In the genomic region with DNA sequence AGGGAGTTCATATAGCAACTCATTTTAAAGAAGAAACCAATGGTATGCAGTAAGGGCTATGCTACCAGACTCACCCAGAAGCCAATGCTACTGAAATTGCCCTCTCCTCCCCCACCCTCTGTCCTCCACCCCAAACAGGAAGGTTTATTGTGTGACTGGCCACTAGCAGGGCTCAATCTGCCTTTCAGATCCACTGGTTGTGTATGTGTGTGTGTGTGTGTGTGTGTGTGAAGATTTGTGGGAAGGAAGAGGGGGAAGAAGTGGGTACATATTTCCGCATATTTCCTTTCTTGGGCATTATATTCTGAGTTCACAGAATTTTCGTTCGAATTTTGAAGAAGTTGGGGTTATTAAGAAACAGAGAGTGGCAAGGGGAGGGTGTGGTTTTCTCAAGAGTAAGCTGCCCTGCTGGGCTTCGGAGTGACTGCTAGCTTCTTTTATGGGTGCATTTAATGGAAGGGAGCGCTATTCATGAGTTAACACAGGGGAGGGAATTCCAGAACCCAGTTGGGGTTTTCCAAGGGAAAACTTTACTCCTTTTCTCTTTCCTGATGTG, we compare ENCODE assay signal across 10 mouse cellular contexts.
DNase-seq lines count a peak whose midpoint lies in the region; ATAC-seq and TF ChIP-seq lines count a peak whose summit lies in the region.
"Had no signal": no experiment of that assay in that cellular context is flagged by ENCODE, and none has a peak within 500 bp of the region (broad histone marks: within the 10 kb centered on the region; RNA-seq: fewer than 3 reads in every experiment).

No protein-coding gene starts in this region.

- TF ChIP-seq POLR2A in liver, adult 2 months (IDR thresholded peaks at IDR 0.05; ENCODE audit: extremely low read depth, insufficient read depth, low read length) = no peak

- DNase-seq in forebrain, embryonic 10.5 days (ENCODE audit: extremely low spot score, low spot score) = no peak
- peak; percentile 28 for DNase-seq in liver, adult 2 months (ENCODE audit: extremely low read depth, low read depth, low spot score)
- no peak for DNase-seq in liver, embryonic 11.5 days (ENCODE audit: low spot score)
- no peak for DNase-seq in limb, embryonic 10.5 days (ENCODE audit: low spot score)
- DNase-seq in ovary, adult 18-20 months (ENCODE audit: low spot score) = no peak
- DNase-seq in thymus, postnatal 4 days = no peak
- DNase-seq: midbrain, embryonic 14.5 days had no signal

- H3K27me3 ChIP-seq in forebrain, embryonic 10.5 days (ENCODE audit: poor library complexity, severe bottlenecking) = no peaks in the 10 kb centered on the region
- no peaks in the 10 kb centered on the region for H3K27me3 ChIP-seq in forebrain, embryonic 12.5 days
- H3K27me3 ChIP-seq in liver, adult 2 months (ENCODE audit: control insufficient read depth, insufficient read depth, low read length) = no peaks in the 10 kb centered on the region
- H3K27me3 ChIP-seq in liver, embryonic 11.5 days (replicated peaks; ENCODE audit: control insufficient read depth, insufficient read depth, low read length) = no peaks in the 10 kb centered on the region
- H3K27me3 ChIP-seq in limb, embryonic 10.5 days (ENCODE audit: low read depth, poor library complexity, severe bottlenecking) = no peaks in the 10 kb centered on the region

- H3K27ac ChIP-seq in forebrain, embryonic 10.5 days = peak overlapping the region; percentile 67
- no peak overlapping the region for H3K27ac ChIP-seq in forebrain, embryonic 12.5 days
- no peak overlapping the region for H3K27ac ChIP-seq in liver, adult 2 months (replicated peaks; ENCODE audit: insufficient read depth, low read depth, low read length)
- no peak overlapping the region for H3K27ac ChIP-seq in liver, embryonic 11.5 days (ENCODE audit: low read depth, low read length)
- peak overlapping the region; percentile 53 for H3K27ac ChIP-seq in limb, embryonic 10.5 days

- ATAC-seq in forebrain, embryonic 12.5 days (ENCODE audit: low FRiP score) = no peak
- ATAC-seq in liver, embryonic 11.5 days (replicated peaks; ENCODE audit: low FRiP score) = no peak
- peak; percentile 64 for ATAC-seq in monocyte, adult 5-6 weeks (replicated peaks; ENCODE audit: insufficient number of reproducible peaks, low FRiP score, low TSS enrichment, poor library complexity, severe bottlenecking)

- no peak overlapping the region for H3K9ac ChIP-seq in forebrain, embryonic 12.5 days
- no peak overlapping the region for H3K9ac ChIP-seq in liver, adult 2 months (ENCODE audit: low read depth, low read length)
- no peak overlapping the region for H3K9ac ChIP-seq in liver, embryonic 11.5 days (ENCODE audit: low read depth, low read length)

- no peaks in the 10 kb centered on the region for H3K36me3 ChIP-seq in forebrain, embryonic 10.5 days (replicated peaks)
- no peaks in the 10 kb centered on the region for H3K36me3 ChIP-seq in forebrain, embryonic 12.5 days (replicated peaks)
- H3K36me3 ChIP-seq in liver, adult 2 months (ENCODE audit: control insufficient read depth, insufficient read depth, low read length) = no peaks in the 10 kb centered on the region
- H3K36me3 ChIP-seq in liver, embryonic 11.5 days (ENCODE audit: control insufficient read depth, insufficient read depth, low read length) = no peaks in the 10 kb centered on the region
- H3K36me3 ChIP-seq in limb, embryonic 10.5 days = no peaks in the 10 kb centered on the region
- H3K36me3 ChIP-seq: heart, embryonic 10.5 days had no signal

- H3K9me3 ChIP-seq in forebrain, embryonic 10.5 days = no peaks in the 10 kb centered on the region
- no peaks in the 10 kb centered on the region for H3K9me3 ChIP-seq in forebrain, embryonic 12.5 days
- no peaks in the 10 kb centered on the region for H3K9me3 ChIP-seq in liver, embryonic 11.5 days (ENCODE audit: control insufficient read depth, low read length)
- no peaks in the 10 kb centered on the region for H3K9me3 ChIP-seq in limb, embryonic 10.5 days (replicated peaks)
- H3K9me3 ChIP-seq: heart, embryonic 10.5 days had no signal

- no peak overlapping the region for H3K4me3 ChIP-seq in forebrain, embryonic 10.5 days
- no peak overlapping the region for H3K4me3 ChIP-seq in forebrain, embryonic 12.5 days (replicated peaks)
- H3K4me3 ChIP-seq in liver, adult 2 months (ENCODE audit: insufficient read depth, low read depth, low read length) = no peak overlapping the region
- no peak overlapping the region for H3K4me3 ChIP-seq in liver, embryonic 11.5 days (ENCODE audit: low read depth, low read length)
- H3K4me3 ChIP-seq in limb, embryonic 10.5 days = no peak overlapping the region
- H3K4me3 ChIP-seq: heart, embryonic 10.5 days had no signal

- TF ChIP-seq CTCF in liver, adult 2 months (IDR thresholded peaks at IDR 0.05; ENCODE audit: low read depth, low read length) = no peak

- 69% methylated on average over 5 of the region's 5 CpGs for WGBS in forebrain, embryonic 10.5 days
- 68% methylated on average over 5 of the region's 5 CpGs for WGBS in forebrain, embryonic 12.5 days
- WGBS in liver, adult 2 months = 77% methylated on average over 5 of the region's 5 CpGs
- WGBS in liver, embryonic 11.5 days = 65% methylated on average over 5 of the region's 5 CpGs
- WGBS in limb, embryonic 10.5 days = 61% methylated on average over 5 of the region's 5 CpGs

- peaks cover 32% of the 10 kb centered on the region for H3K4me1 ChIP-seq in forebrain, embryonic 10.5 days
- peaks cover 21% of the 10 kb centered on the region; the same call in 1 of the 2 replicates for H3K4me1 ChIP-seq in forebrain, embryonic 12.5 days
- H3K4me1 ChIP-seq in liver, adult 2 months (ENCODE audit: control insufficient read depth, insufficient read depth, low read length) = no peaks in the 10 kb centered on the region
- H3K4me1 ChIP-seq in liver, embryonic 11.5 days (replicated peaks; ENCODE audit: control insufficient read depth, insufficient read depth, low read length) = no peaks in the 10 kb centered on the region
- peaks cover 33% of the 10 kb centered on the region for H3K4me1 ChIP-seq in limb, embryonic 10.5 days

- no peak overlapping the region for H3K4me2 ChIP-seq in forebrain, embryonic 12.5 days
- H3K4me2 ChIP-seq in liver, embryonic 11.5 days = no peak overlapping the region

- H3K79me2 ChIP-seq in liver, adult 2 months (ENCODE audit: control insufficient read depth, insufficient read depth, low read length) = no peaks in the 10 kb centered on the region

Comparison
In these comparisons a context has a peak if more than half of its experiments do, and no peak if none do; other contexts are left out.
1. H3K27ac ChIP-seq: peak in forebrain, embryonic 10.5 days (single experiment) and limb, embryonic 10.5 days (single experiment); none in forebrain, embryonic 12.5 days (single experiment), liver, adult 2 months (single experiment) and liver, embryonic 11.5 days (single experiment).